Mouse (Mus musculus): ENCODE results near the gene Galk2. TPM values are rescaled to one million over a fixed set of nuclear protein-coding genes. Genes with fewer than 3 reads are reported as not detected.

Gene Galk2
- polyA plus RNA-seq, 1 experiment from 2014 or later = 33.2 TPM

DNA sequence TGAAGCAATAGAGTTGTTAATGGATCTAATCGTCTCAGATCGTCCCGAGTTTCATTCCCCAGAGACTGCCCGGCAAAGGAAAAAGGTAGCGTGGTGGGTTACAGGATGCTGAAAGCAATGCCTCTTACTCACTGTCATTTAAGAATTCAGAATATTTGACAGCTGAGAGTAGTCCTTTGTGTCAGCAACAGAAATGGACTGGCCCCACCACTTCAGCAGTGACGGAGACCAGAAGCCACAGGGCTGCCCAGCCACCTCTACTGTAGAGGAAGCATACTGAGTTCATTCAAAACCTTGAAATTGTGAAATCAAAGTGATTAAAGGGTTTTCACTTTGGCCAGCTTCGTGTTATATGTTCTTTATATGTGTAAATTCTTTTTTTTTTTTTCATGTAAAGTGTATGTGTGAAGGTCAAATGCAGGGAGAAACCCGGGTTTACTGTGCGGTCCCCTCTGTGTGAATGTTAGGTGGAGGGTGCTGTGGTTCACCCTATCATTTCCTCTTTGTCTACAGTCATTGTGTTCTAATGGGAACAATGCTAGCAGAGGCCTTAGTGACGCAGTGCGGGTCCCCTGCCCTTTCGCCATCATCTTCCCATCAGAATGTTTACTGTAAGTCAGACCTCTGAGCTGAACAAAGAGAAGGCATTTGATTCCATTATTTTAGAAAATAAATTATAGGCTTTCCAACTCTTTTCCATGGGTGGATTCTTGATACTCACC lies 156.2 kb downstream of the Galk2 start:
- Histone ChIP-seq H3K4me1 (ENCODE audit: control insufficient read depth, insufficient read depth, low read length) (peaks cover 7% of the 10 kb centered on the region), H3K4me2 (ENCODE audit: low read length) (no peak overlapping the region), H3K27me3 (ENCODE audit: control insufficient read depth, insufficient read depth, low read depth, low read length) (no peaks in the 10 kb centered on the region), H3K9me3 (replicated peaks; ENCODE audit: control insufficient read depth, low read length, poor library complexity, severe bottlenecking) (no peaks in the 10 kb centered on the region), H3K36me3 (ENCODE audit: control insufficient read depth, insufficient read depth, low read length) (no peaks in the 10 kb centered on the region), H3K9ac (ENCODE audit: low read depth, low read length) (no peak overlapping the region), H3K27ac (ENCODE audit: low read length) (peak overlapping the region; percentile 39; the same call in 1 of the 2 replicates), H3K4me3 (ENCODE audit: low read depth, low read length) (no peak overlapping the region)
- 23% methylated on average over 12 of the region's 12 CpGs for whole genome bisulfite sequencing
- ATAC-seq = peak; percentile 64

DNA sequence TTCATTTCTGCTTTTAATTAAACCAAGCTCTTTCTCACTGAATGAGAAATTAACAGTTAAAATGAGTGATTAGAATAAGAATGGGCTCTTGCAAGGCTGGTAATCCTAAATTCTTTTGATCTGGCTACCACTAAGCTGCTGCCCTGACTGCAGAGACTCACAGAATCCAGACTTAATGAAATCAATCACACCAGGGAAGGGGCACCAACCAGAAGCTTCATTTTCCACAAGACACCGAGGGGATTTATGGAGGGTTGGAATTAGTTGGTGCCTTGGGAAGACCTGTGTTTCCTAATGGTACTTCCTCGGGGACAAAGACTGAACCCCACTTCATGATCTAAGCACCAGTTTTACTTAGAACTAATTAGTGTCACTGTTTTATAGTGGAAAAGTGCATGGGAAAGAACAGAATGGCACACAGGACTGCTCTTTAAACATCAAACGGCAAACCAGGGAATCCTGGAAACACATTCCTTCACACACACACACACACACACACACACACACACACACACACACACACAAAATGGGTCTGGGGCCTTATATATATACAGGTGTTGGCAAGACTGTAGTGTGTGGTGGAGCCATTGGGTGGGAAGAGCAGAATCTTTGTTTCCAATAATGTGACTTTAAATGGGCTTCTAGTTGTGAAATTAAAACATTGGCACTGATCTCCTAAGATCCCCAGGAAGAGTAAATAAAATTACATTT lies 157.0 kb downstream of the Galk2 start:
- H3K27ac ChIP-seq (ENCODE audit: low read length) = peak overlapping the region; percentile 50; the same call in 1 of the 2 replicates
- ATAC-seq = peak; percentile 93

GRCm38 (mm10) chr2:126031186-126031900 lies 172.4 kb downstream of the Galk2 start:
- WGBS = 66% methylated on average over 8 of the region's 8 CpGs
- no peak for ATAC-seq
- no peak overlapping the region for H3K27ac ChIP-seq (ENCODE audit: low read length)
- no peaks in the 10 kb centered on the region for H3K4me1 ChIP-seq (ENCODE audit: control insufficient read depth, insufficient read depth, low read length)
- H3K9ac ChIP-seq (ENCODE audit: low read depth, low read length) = no peak overlapping the region
- H3K9me3 ChIP-seq (replicated peaks; ENCODE audit: control insufficient read depth, low read length, poor library complexity, severe bottlenecking) = no peaks in the 10 kb centered on the region
- H3K4me2 ChIP-seq (ENCODE audit: low read length) = no peak overlapping the region
- H3K27me3 ChIP-seq (ENCODE audit: control insufficient read depth, insufficient read depth, low read depth, low read length) = no peaks in the 10 kb centered on the region
- H3K36me3 ChIP-seq (ENCODE audit: control insufficient read depth, insufficient read depth, low read length) = no peaks in the 10 kb centered on the region
- no peak overlapping the region for H3K4me3 ChIP-seq (ENCODE audit: low read depth, low read length)

More for the DNA sequence above, 157.0 kb downstream of the Galk2 start:
- Histone ChIP-seq H3K27me3 (ENCODE audit: control insufficient read depth, insufficient read depth, low read depth, low read length) (no peaks in the 10 kb centered on the region), H3K36me3 (ENCODE audit: control insufficient read depth, insufficient read depth, low read length) (no peaks in the 10 kb centered on the region), H3K4me3 (ENCODE audit: low read depth, low read length) (no peak overlapping the region), H3K9ac (ENCODE audit: low read depth, low read length) (no peak overlapping the region), H3K4me1 (ENCODE audit: control insufficient read depth, insufficient read depth, low read length) (peaks cover 7% of the 10 kb centered on the region), H3K4me2 (ENCODE audit: low read length) (no peak overlapping the region), H3K9me3 (replicated peaks; ENCODE audit: control insufficient read depth, low read length, poor library complexity, severe bottlenecking) (no peaks in the 10 kb centered on the region)
- WGBS = 14% methylated on average over 3 of the region's 3 CpGs

DNA sequence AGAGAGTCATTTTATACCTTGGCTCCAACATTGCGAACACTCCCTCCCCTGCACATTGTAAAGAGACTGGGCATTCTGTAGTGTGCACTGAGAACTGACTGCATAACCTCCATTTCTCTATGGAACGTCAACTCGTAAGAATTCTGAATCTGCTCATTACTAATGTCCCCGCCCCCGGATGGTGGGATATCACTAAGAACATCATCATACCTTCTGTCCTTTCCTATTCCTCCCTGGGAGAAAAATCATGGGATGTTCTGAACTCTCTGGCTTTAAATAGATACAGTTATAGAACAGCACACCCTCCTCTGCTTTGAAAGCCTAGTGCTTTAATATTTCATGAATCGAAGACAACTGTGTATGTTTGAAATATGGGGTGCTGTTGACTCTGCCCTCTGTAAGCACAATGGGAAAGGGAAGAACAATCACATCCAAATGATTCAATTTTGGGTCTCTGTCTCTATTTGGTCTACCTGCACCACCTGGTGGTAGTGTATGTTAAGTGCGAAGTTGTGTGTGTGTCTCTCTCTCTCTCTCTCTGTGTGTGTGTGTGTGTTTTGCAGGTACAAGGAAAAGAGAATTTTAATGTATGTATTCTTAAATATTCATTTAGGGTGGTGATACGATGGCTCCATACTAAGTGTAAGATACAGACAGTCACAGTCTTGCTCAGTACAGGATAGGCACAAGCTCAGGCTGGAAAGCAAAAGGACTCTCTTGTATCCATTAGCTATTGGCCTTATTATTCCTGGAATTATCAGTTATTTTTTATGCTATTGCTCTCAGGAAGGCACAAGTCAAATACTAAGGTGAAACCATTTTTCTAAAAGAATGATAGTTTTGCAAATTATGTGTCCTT lies 174.4 kb downstream of the Galk2 start:
- Histone ChIP-seq H3K9me3 (replicated peaks; ENCODE audit: control insufficient read depth, low read length, poor library complexity, severe bottlenecking) (no peaks in the 10 kb centered on the region), H3K36me3 (ENCODE audit: control insufficient read depth, insufficient read depth, low read length) (no peaks in the 10 kb centered on the region), H3K27me3 (ENCODE audit: control insufficient read depth, insufficient read depth, low read depth, low read length) (no peaks in the 10 kb centered on the region), H3K4me1 (ENCODE audit: control insufficient read depth, insufficient read depth, low read length) (no peaks in the 10 kb centered on the region), H3K27ac (ENCODE audit: low read length) (no peak overlapping the region), H3K4me3 (ENCODE audit: low read depth, low read length) (no peak overlapping the region), H3K9ac (ENCODE audit: low read depth, low read length) (no peak overlapping the region), H3K4me2 (ENCODE audit: low read length) (no peak overlapping the region)
- ATAC-seq = no peak
- whole genome bisulfite sequencing = 89% methylated on average over 8 of the region's 8 CpGs

Other genes with a start within 250 kb of the Galk2 start
- gene Cep152, start 234.0 kb upstream of the Galk2 start, polyA plus RNA-seq (2015; fragmentation: Nextera tagmentation; extraction: Ambion mirVana) = 2.7 and 3.1 TPM in 2 replicates
- 431 and 443 TPM in 2 replicates for gene Eid1, start 186.0 kb upstream of the Galk2 start, polyA plus RNA-seq (2015; fragmentation: Nextera tagmentation; extraction: Ambion mirVana)
- gene Shc4, start 135.0 kb upstream of the Galk2 start, polyA plus RNA-seq (2015; fragmentation: Nextera tagmentation; extraction: Ambion mirVana) = 2.5 and 3.0 TPM in 2 replicates
- 30.9 and 31.7 TPM in 2 replicates for gene Secisbp2l, start 76.2 kb upstream of the Galk2 start, polyA plus RNA-seq (2015; fragmentation: Nextera tagmentation; extraction: Ambion mirVana)
- 60.0 and 64.4 TPM in 2 replicates for gene Cops2, start within 50 bp of the Galk2 start, polyA plus RNA-seq (2015; fragmentation: Nextera tagmentation; extraction: Ambion mirVana)
- 0.53 and 0.67 TPM in 2 replicates for gene Fgf7, start 175.5 kb downstream of the Galk2 start, polyA plus RNA-seq (2015; fragmentation: Nextera tagmentation; extraction: Ambion mirVana)

All from midbrain, embryonic 16.5 days (tissue).